ENCODE assay signal across 14 mouse cellular contexts in genomic region chr17:88343091-88343783, GRCm38 (mm10).
"Had no signal": no experiment of that assay in that cellular context is flagged by ENCODE, and none has a peak within 500 bp of the region (broad histone marks: within the 10 kb centered on the region; RNA-seq: fewer than 3 reads in every experiment).

No protein-coding gene starts in this region.

- DNase-seq: kidney, postnatal 14 days; left cerebral cortex, postnatal 4 days; lung, embryonic 14.5 days; lung, postnatal 10 days; lung, postnatal 4 days; retina, postnatal 1 day; thymus, postnatal 4 days had no signal

- H3K4me1 ChIP-seq: kidney, embryonic 15.5 days; limb, embryonic 13.5 days; liver, embryonic 15.5 days; neural tube, embryonic 13.5 days had no signal

- ATAC-seq: midbrain, embryonic 16.5 days had no signal

- H3K4me3 ChIP-seq: kidney, embryonic 15.5 days; limb, embryonic 13.5 days; liver, embryonic 15.5 days; midbrain, embryonic 10.5 days; neural tube, embryonic 13.5 days had no signal

- H3K27ac ChIP-seq: kidney, embryonic 15.5 days; limb, embryonic 13.5 days; liver, embryonic 15.5 days; midbrain, embryonic 10.5 days; neural tube, embryonic 13.5 days; stomach, postnatal 0 days had no signal

- H3K4me2 ChIP-seq: kidney, embryonic 15.5 days; limb, embryonic 13.5 days; liver, embryonic 15.5 days; lung, embryonic 14.5 days; neural tube, embryonic 13.5 days had no signal

- H3K9ac ChIP-seq: kidney, embryonic 15.5 days; limb, embryonic 13.5 days; liver, embryonic 15.5 days; lung, embryonic 14.5 days; neural tube, embryonic 13.5 days had no signal

- H3K9me3 ChIP-seq: kidney, embryonic 15.5 days; limb, embryonic 13.5 days; liver, embryonic 15.5 days; midbrain, embryonic 10.5 days; neural tube, embryonic 13.5 days had no signal

- H3K36me3 ChIP-seq: kidney, embryonic 15.5 days; limb, embryonic 13.5 days; liver, embryonic 15.5 days; midbrain, embryonic 10.5 days; neural tube, embryonic 13.5 days had no signal

- H3K27me3 ChIP-seq: kidney, embryonic 15.5 days; limb, embryonic 13.5 days; liver, embryonic 15.5 days; neural tube, embryonic 13.5 days had no signal
